Mouse (Mus musculus) heart, embryonic 10.5 days (tissue): ENCODE results near the gene Otulinl. TPM values are rescaled to one million over a fixed set of nuclear protein-coding genes. Genes with fewer than 3 reads are reported as not detected.

Source experiments
- DNase-seq: peaks from one replicate; pipeline ENCODE4 v3.0.0-alpha.2; 2017; ENCODE audit warnings: low spot score
- H3K27ac ChIP-seq: fragments of 300-500 bp; sonication (generic); 2 replicates; pipeline ENCODE4 v1.5.1; 2016; ENCODE audit warnings: mild to moderate bottlenecking
- H3K27me3 ChIP-seq: fragments of 300-500 bp; sonication (generic); 2 replicates; pipeline ENCODE4 v1.6.1; 2016; ENCODE audit warnings: mild to moderate bottlenecking; ENCODE audit not compliant: poor library complexity, insufficient read depth, severe bottlenecking
- H3K36me3 ChIP-seq: fragments of 300-500 bp; sonication (generic); 2 replicates; pipeline ENCODE4 v1.6.1; 2016; ENCODE audit warnings: mild to moderate bottlenecking, moderate library complexity
- H3K4me1 ChIP-seq: fragments of 300-500 bp; sonication (generic); 2 replicates; pipeline ENCODE4 v1.6.1; 2016; ENCODE audit warnings: mild to moderate bottlenecking
- H3K4me3 ChIP-seq: fragments of 300-500 bp; sonication (generic); 2 replicates; pipeline ENCODE4 v1.5.1; 2016; ENCODE audit warnings: mild to moderate bottlenecking, moderate library complexity
- H3K9me3 ChIP-seq: fragments of 300-500 bp; sonication (generic); 2 replicates; pipeline ENCODE4 v1.6.1; 2016; ENCODE audit warnings: mild to moderate bottlenecking, moderate library complexity
- WGBS: fragments of 180-500 bp; shearing (Covaris S2); methylation state at CpG from one replicate; pipeline ENCODE4 v1.1.7; 2016; 5-methylcytosine and 5-hydroxymethylcytosine counted together
- polyA plus RNA-seq: library from polyadenylated mRNA; unstranded; fragments of >200 nt; fragmentation: Nextera tagmentation; extraction: Ambion mirVana; gene quantifications from 2 replicates; pipeline ENCODE4 v1.2.1, GENCODE M21; 2016

Otulinl gene
- polyA plus RNA-seq, 1 experiment from 2014 or later: 3.9 TPM

DNA sequence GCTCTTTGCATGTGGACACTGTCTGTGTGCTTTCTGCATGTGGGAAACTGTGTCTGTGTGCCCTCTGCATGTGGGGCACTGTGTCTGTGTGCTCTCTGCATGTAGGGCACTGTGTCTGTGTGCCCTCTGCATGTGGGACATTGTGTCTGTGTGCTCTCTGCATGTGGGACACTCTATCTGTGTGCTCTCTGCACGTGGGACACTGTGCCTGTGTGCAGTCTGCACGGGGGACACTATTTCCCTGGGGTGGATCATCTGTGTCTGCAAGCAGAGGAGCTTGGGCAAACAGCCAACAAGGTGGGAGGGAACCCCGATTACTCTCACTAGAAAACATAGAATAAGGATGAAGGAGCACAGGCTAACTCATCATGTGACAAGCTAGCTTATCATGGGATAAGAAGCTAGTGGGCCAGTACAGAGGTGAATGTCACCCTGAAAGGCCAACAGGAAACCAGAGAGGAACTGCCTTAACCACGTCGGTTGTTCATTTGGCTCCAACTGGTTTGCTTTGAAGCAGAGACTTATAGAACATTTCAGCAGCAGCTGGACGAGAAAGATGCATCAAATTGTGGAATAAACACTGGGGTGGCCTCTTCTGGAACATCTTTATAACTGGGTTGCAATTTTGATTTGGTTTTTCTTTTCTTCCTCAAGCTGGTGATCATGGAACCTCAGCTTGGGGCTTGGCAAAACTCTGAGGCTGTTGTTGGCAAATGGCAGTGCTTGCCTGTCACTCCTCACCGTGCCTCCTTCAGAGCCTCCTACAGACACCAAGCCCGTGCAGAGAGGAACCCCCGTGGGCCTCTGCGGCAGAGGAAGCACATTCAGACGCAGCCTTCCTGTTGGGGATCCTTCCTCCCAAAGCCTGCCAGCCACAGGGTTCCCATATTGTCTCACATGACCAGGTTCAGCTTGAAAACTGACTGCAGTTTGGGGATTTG, 20.9 kb upstream of the Otulinl start:
- Histone ChIP-seq H3K27me3 (no peaks in the 10 kb centered on the region), H3K27ac (peak overlapping the region; percentile 52), H3K9me3 (no peaks in the 10 kb centered on the region), H3K4me1 (peaks cover 15% of the 10 kb centered on the region), H3K36me3 (no peaks in the 10 kb centered on the region), H3K4me3 (no peak overlapping the region)
- DNase-seq: no peak
- WGBS: 37% methylated on average over 11 of the region's 11 CpGs

DNA sequence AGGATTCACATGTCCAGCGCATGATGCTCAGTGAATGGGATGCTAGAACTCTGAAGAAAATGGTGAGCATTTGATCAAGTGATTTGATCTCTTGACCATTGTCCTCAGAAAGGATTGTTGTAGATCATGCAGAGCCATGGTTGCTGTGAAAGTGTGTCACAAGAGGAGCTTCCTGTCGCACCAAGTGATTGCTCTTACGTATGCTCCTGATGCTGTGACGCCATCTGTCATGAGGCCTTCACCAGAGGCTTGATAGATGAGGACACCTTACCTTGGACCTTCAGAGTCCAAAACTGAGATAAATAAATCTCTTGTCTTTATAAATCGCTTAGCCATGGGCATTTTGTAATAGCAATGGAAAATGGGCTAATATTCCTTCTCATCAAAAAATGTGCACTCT, 16.3 kb upstream of the Otulinl start:
- DNase-seq: no peak
- Histone ChIP-seq H3K4me3 (no peak overlapping the region), H3K27ac (no peak overlapping the region), H3K4me1 (peaks cover 11% of the 10 kb centered on the region), H3K9me3 (no peaks in the 10 kb centered on the region), H3K36me3 (no peaks in the 10 kb centered on the region), H3K27me3 (no peaks in the 10 kb centered on the region; the same call in 1 of the 2 replicates)
- WGBS: 79% methylated on average over 5 of the region's 5 CpGs

DNA sequence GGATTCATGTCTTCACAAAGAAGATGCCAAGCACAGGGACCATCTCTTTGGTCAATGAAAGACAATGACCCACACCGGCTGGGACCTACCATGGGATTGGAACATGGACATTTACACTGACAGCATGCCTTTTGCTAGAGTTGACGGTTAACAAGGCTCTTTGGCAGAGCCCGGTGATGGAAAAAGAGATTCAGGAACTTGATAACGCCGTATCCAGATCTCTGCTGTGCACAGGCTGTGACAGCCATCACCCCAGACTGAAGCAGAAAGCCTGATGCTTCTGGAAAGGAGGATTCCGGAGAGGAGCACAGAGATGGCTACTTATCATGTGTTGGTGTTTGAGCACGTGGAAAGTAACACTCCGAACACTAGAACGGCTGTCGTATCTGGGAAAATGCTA, 11.9 kb upstream of the Otulinl start:
- 61% methylated on average over 10 of the region's 10 CpGs for WGBS
- 0 out of 2 replicates have a peak, but pooled peaks cover 7% of the 10 kb centered on the region for H3K4me1 ChIP-seq

DNA sequence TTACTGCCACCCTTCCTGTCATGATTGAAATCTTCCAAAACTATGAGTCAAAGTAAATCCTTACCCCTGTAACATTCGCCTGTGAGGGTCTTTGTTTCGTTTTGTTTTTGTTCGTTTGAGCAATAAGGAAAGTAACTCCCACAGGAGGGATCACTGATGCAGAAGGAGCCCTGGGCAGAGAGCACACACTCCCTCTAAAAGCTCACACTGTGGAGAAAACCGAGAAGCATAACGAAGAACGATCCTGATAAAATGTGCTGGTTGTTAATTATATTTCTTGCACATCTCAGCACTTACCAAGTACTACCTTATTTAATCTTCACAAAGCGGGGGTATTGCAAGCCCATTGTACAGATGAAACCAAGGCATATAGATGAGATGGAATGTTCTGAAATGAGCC, 10.8 kb upstream of the Otulinl start:
- Histone ChIP-seq H3K27ac (no peak overlapping the region), H3K36me3 (no peaks in the 10 kb centered on the region), H3K4me3 (no peak overlapping the region), H3K9me3 (no peaks in the 10 kb centered on the region), H3K4me1 (0 out of 2 replicates have a peak, but pooled peaks cover 10% of the 10 kb centered on the region), H3K27me3 (peaks cover under 1% of the 10 kb centered on the region; the same call in 1 of the 2 replicates)
- WGBS: 79% methylated on average over 7 of the region's 7 CpGs
- no peak for DNase-seq

More for the DNA sequence above, 11.9 kb upstream of the Otulinl start:
- Histone ChIP-seq H3K9me3 (no peaks in the 10 kb centered on the region), H3K27me3 (no peaks in the 10 kb centered on the region; the same call in 1 of the 2 replicates), H3K27ac (no peak overlapping the region), H3K4me3 (no peak overlapping the region), H3K36me3 (no peaks in the 10 kb centered on the region)
- DNase-seq: no peak

DNA sequence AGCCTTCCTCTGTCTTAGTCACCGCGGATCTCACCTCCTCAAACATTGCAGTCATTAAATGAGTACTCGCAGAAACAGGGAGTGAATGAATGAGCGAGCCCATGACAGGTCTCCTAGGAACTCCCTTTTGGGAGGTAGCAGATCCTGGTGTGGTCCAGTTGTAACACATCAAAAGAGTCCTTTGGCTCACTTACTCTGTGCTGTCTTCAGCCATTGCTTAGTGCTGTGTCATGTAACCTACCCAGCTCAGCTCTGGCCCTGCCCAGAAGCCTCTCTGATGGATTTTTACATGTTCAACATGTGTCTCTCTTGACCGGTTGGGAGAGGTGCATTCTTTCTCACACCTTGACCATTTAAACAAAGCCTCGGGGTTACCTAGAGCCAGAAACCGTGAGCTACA, 9.8 kb upstream of the Otulinl start:
- no peak for DNase-seq
- 82% methylated on average over 7 of the region's 7 CpGs for WGBS
- Histone ChIP-seq H3K4me1 (0 out of 2 replicates have a peak, but pooled peaks cover 10% of the 10 kb centered on the region), H3K27me3 (peaks cover 8% of the 10 kb centered on the region; the same call in 1 of the 2 replicates), H3K27ac (no peak overlapping the region), H3K9me3 (no peaks in the 10 kb centered on the region), H3K4me3 (no peak overlapping the region), H3K36me3 (no peaks in the 10 kb centered on the region)

DNA sequence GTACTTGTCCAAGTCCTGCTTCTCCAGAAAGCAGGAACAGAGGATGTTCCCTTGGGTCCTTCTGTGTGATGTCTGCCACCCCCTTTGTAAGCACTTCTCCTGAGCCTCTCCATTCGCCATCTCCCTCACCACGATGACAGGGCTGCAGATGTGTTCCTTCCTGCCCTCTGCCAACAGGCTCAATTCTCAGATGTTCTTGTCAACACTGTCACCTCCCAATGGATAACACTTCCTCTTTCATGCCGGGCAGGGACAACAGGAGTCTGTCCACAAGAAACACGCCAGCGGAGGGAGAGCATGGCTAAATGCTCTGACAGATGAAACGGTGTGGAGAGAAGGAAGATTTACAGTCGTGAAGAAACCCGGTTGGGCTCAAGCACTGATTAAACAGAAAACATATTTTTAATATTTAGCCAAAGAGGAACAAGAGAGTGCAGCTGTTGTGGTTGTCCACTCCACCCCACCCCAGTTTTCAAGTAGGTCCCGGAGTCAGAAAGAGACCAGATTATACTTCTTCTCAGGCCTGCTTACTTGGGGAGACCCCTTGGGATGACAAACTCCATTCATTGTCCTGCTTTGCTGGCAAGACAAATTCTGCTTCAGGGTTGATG, 6.8 kb upstream of the Otulinl start:
- 0 out of 2 replicates have a peak, but pooled peaks cover 5% of the 10 kb centered on the region for H3K4me1 ChIP-seq
- H3K36me3 ChIP-seq: no peaks in the 10 kb centered on the region
- no peaks in the 10 kb centered on the region for H3K9me3 ChIP-seq
- H3K27me3 ChIP-seq: peaks cover 9% of the 10 kb centered on the region; the same call in 1 of the 2 replicates
- no peak overlapping the region for H3K27ac ChIP-seq
- no peak for DNase-seq
- H3K4me3 ChIP-seq: no peak overlapping the region
- 55% methylated on average over 9 of the region's 9 CpGs for WGBS

DNA sequence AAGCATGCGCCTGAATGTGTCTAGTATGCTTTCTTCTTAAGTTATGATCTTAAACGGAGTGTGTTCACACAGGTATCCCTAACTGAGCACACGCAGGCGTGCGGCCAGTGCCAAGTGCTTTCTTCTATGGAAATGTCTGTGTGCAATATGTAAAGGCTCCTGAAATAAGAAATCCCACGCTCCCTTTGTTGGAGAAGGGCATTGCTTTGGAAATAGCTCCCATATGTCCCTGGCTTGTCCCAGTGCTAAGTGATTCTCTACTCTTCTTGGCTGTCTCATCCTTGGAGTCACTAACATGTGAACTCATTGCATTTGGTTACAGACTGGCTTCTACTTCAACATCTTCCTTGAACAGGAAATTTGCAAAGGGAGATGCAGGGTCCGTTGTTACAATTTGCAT, 3.4 kb upstream of the Otulinl start:
- 88% methylated on average over 7 of the region's 7 CpGs for WGBS
- Histone ChIP-seq H3K27ac (no peak overlapping the region), H3K9me3 (no peaks in the 10 kb centered on the region), H3K36me3 (no peaks in the 10 kb centered on the region), H3K4me1 (peaks cover 13% of the 10 kb centered on the region; the same call in 1 of the 2 replicates), H3K4me3 (no peak overlapping the region), H3K27me3 (peaks cover 16% of the 10 kb centered on the region)
- DNase-seq: no peak

DNA sequence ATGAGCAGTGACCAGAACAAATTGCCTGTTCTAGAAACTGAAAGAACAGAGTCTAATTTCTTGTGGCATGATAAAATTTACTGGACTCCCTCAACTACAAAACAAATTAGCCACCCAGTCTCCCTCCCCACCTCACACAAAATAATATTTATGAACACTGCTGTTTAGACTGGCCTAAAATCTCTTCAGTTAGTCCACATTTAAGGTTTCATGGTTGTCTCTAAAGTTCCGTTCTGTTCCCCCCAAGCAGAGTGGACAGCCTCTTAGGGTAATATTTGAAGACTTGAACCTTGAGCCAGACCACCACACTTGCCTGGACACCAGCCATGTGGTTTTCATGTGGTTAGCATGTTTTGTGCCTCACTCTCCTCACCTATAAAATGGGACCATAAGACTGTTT, 1.8 kb upstream of the Otulinl start:
- no peak for DNase-seq
- Histone ChIP-seq H3K36me3 (no peaks in the 10 kb centered on the region), H3K4me3 (no peak overlapping the region), H3K27ac (no peak overlapping the region), H3K27me3 (peaks cover 25% of the 10 kb centered on the region), H3K4me1 (peaks cover 10% of the 10 kb centered on the region; the same call in 1 of the 2 replicates), H3K9me3 (no peaks in the 10 kb centered on the region)
- WGBS: 88% methylated on average over 1 of the region's 1 CpGs

DNA sequence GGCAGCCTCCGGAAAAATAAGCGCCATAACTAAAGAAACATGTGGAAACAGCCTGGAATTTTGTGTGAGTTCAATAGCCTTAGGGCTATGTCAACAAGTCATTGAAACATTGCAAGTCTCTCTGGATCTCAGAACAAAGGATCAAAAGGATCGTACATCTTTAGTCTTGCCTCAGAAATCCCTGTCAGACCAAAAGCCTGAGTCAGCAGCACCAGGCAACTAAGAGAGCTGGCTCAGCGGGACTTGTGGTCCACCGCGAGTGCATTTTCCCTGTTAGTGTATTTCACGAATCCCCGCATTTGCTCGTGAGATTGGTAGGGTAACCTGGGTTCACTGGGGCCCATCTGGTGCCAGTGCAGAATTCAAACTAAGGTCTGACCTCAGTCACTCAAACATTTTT, 1.2 kb upstream of the Otulinl start:
- H3K4me3 ChIP-seq: no peak overlapping the region
- peaks cover 25% of the 10 kb centered on the region for H3K27me3 ChIP-seq
- H3K4me1 ChIP-seq: peaks cover 8% of the 10 kb centered on the region; the same call in 1 of the 2 replicates
- DNase-seq: no peak
- no peak overlapping the region for H3K27ac ChIP-seq
- 61% methylated on average over 9 of the region's 9 CpGs for WGBS
- H3K36me3 ChIP-seq: no peaks in the 10 kb centered on the region
- H3K9me3 ChIP-seq: no peaks in the 10 kb centered on the region

DNA sequence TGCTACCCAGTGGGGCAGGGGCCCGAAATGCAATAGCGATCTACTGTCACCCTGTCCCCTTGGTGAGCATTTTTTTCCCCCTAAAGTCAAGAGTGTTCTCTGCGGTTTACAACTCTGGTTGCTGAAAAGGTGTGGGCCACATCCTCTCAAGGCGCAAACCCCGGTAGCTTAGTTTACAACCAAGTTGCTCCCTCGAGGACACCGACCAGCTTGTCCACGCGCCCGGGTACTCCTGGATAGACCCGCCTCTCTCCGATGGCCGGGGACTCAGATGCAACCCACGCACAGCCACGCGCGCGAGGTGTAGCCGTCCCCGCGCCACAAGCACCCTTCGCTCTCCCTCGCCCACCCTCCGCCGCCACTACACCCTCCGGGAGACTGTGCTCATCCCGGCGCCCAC, 382 bp downstream of the Otulinl start:
- Histone ChIP-seq H3K36me3 (no peaks in the 10 kb centered on the region), H3K4me3 (peak overlapping the region; percentile 81), H3K27me3 (peaks cover 16% of the 10 kb centered on the region), H3K27ac (peak overlapping the region; percentile 83), H3K4me1 (peaks cover 17% of the 10 kb centered on the region), H3K9me3 (no peaks in the 10 kb centered on the region)
- no peak for DNase-seq
- WGBS: 4% methylated on average over 28 of the region's 28 CpGs

DNA sequence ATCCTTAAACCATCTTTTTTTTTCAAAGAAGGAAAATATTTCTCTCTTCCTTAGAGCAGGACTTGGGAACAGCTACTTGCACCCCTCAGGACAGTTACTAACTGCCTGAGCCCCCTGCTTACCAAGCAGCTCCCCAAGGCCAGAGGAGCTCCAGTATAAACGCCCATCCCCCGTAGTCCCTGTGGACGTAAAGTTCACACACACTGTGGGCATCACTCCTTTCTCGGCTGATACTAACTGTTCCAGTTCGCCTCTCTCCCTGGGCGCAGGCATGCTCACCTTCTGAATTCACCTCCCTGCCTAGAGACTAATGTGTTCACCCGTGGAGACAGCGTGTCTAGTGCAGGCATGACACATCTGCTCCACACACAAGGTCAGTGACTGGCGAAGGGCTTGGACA, 2.9 kb downstream of the Otulinl start:
- H3K27ac ChIP-seq: no peak overlapping the region
- peaks cover 25% of the 10 kb centered on the region for H3K4me1 ChIP-seq
- H3K9me3 ChIP-seq: no peaks in the 10 kb centered on the region
- H3K4me3 ChIP-seq: no peak overlapping the region
- DNase-seq: no peak
- peaks cover 16% of the 10 kb centered on the region for H3K27me3 ChIP-seq
- no peaks in the 10 kb centered on the region for H3K36me3 ChIP-seq
- 84% methylated on average over 9 of the region's 9 CpGs for WGBS

DNA sequence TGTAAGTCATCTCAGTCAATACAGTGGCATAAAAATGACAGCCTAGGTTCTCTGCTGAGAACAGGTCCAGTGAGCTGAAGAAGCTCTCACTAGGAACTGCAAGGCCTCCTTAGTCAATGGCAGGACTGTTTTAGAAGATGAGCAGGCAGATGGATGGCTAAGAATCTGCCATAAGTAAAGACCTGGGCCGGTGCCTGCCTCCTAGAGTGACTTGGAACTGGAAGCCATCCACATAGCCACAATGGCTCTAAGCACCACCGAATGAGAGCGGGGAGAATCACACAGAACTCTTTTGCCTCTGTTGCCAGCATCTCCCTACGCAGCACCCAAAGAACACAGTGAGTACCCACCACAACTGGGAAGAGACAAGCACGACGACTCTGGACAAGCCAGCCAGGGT, 3.6 kb downstream of the Otulinl start:
- Histone ChIP-seq H3K4me3 (no peak overlapping the region), H3K4me1 (peaks cover 25% of the 10 kb centered on the region), H3K27ac (no peak overlapping the region), H3K9me3 (no peaks in the 10 kb centered on the region), H3K36me3 (no peaks in the 10 kb centered on the region), H3K27me3 (peaks cover 16% of the 10 kb centered on the region)
- WGBS: 86% methylated on average over 6 of the region's 6 CpGs
- no peak for DNase-seq

DNA sequence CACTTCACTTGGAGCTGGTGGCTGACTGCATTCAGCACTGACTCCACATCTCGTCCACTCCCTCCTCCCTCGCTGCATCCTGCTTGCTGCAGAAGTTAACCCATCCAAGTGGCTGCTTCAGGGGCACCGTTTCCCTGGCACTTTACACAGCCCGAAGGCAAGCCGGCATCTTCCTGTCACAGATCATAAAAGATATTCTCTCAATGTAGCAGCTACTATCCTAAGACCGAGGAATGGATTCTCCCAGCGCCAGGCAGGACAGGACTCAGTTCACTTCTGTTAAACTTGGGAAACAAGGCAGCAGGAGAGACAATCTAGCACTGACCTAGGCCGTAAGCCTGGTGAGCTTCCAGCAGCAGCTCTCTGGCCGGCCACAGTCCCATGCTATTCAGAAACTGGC, 5.2 kb downstream of the Otulinl start:
- Histone ChIP-seq H3K27ac (no peak overlapping the region), H3K27me3 (peaks cover 16% of the 10 kb centered on the region), H3K36me3 (no peaks in the 10 kb centered on the region), H3K4me3 (no peak overlapping the region), H3K9me3 (no peaks in the 10 kb centered on the region), H3K4me1 (peaks cover 28% of the 10 kb centered on the region)
- no peak for DNase-seq
- WGBS: 55% methylated on average over 9 of the region's 9 CpGs
